Mouse (Mus musculus) thymus, postnatal 10 days (tissue): ENCODE data around the gene Map6d1.

Source experiments
- DNase-seq, 2 experiments: peaks; one replicate each; pipeline ENCODE4 v3.0.0; 2021; ENCODE audit warnings: low spot score in 2 of 2

Gene Map6d1

GRCm38 (mm10) chr16:20191161-20191882 is 49.8 kb downstream of the Map6d1 start:
- DNase-seq, result no peak

DNA sequence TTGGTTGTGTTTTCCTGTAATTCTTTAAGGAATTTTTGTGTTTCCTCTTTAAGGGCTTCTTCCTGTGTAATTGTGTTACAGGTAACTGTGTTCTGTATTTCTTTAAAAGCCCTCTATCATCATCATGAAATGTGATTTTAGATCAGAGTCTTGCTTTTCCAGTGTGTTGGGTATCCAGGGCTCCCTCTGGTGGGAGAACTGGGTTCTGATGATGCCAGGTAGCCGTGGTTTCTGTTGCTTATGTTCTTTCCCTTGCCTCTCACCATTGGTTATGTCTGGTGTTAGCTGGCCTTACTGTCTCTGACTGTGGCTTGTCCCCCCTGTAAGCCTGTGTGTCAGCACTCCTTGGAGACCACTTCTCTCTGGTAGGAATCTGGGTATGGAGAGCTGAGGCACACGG is 55.8 kb downstream of the Map6d1 start:
- DNase-seq, result no peak
